22 mouse cellular contexts compared by ENCODE assay signal in the genomic region with DNA sequence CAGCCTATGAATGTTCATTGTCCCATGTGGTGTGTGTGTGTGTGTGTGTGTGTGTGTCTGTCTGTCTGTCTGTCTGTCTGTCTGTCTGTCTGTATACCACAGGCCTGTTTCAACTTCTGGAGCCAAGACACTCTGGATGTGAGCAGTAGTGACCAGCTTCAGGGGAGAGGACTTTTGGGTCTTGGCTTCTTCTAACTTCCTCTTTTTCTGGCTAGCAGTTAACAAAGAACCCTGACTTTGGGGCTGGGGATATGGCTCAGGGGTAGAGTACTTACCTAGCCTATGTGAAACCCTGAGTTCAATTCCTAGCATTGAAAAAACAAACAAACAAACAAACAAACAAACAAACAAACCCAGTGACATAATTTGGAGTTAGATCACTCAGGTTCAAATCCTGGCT. TPM values are rescaled to one million over a fixed set of nuclear protein-coding genes. Genes with fewer than 3 reads are reported as not detected.
A peak's percentile ranks its signal among the peaks of the same experiment; 100 is the strongest.
DNase-seq lines count a peak whose midpoint lies in the region; ATAC-seq and TF ChIP-seq lines count a peak whose summit lies in the region.
"Had no signal": no experiment of that assay in that cellular context is flagged by ENCODE, and none has a peak within 500 bp of the region (broad histone marks: within the 10 kb centered on the region; RNA-seq: fewer than 3 reads in every experiment).

No protein-coding gene starts in this region.

- no peaks in the 10 kb centered on the region for H3K27me3 ChIP-seq in MEL (ENCODE audit: control insufficient read depth in 1 of 2, insufficient read depth in 2 of 2, low read length in 2 of 2)
- H3K27me3 ChIP-seq: embryonic facial prominence, embryonic 12.5 days; hindbrain, embryonic 13.5 days; intestine, embryonic 15.5 days; midbrain, embryonic 12.5 days had no signal

- no peak for TF ChIP-seq CTCF in MEL (IDR thresholded peaks at IDR 0.05 in 2 of 3, conservative IDR thresholded peaks at IDR 0.05 in 1 of 3; ENCODE audit: control insufficient read depth in 1 of 3, insufficient read depth in 1 of 3, low read depth in 2 of 3, low read length in 3 of 3, poor library complexity in 1 of 3, severe bottlenecking in 1 of 3)

- TF ChIP-seq RAD21 in MEL (IDR thresholded peaks at IDR 0.05; ENCODE audit: low read depth, low read length) = no peak

- peak overlapping the region; percentile 44 for H3K27ac ChIP-seq in MEL (ENCODE audit: control insufficient read depth, low read depth, low read length)
- H3K27ac ChIP-seq: embryonic facial prominence, embryonic 12.5 days; hindbrain, embryonic 13.5 days; intestine, embryonic 15.5 days; midbrain, embryonic 12.5 days had no signal

- peak; percentile 27 for DNase-seq in layer of hippocampus, adult 9-11 months
- DNase-seq in layer of hippocampus, adult 9-10 months (ENCODE audit: low spot score) = no peak
- DNase-seq in MEL (ENCODE audit: low read depth, low spot score) = peak; percentile 73
- DNase-seq in gastrocnemius, postnatal 4 days (ENCODE audit: low spot score in 2 of 2) = no peak
- no peak for DNase-seq in kidney, adult 8-10 months
- DNase-seq: adrenal gland, postnatal 25 days; cerebellum, adult 8-10 months; gastrocnemius, postnatal 14 days; layer of hippocampus, postnatal 36 days; lung, embryonic 14.5 days; lung, postnatal 36 days; thymus, adult 18-20 months; thymus, postnatal 4 days had no signal

- H3K36me3 ChIP-seq in MEL (ENCODE audit: control insufficient read depth in 1 of 2, insufficient read depth in 2 of 2, low read length in 2 of 2) = peaks cover 0 to 19% of the 10 kb centered on the region in 2 experiments; a peak in 2 of 4 replicates
- H3K36me3 ChIP-seq: embryonic facial prominence, embryonic 12.5 days; hindbrain, embryonic 13.5 days; intestine, embryonic 15.5 days; midbrain, embryonic 12.5 days had no signal

- H3K4me1 ChIP-seq in MEL (ENCODE audit: control insufficient read depth in 1 of 2, insufficient read depth in 2 of 2, low read length in 2 of 2) = peaks cover 19 to 29% of the 10 kb centered on the region in 2 experiments
- H3K4me1 ChIP-seq: embryonic facial prominence, embryonic 12.5 days; hindbrain, embryonic 13.5 days; intestine, embryonic 15.5 days; midbrain, embryonic 12.5 days had no signal

- no peaks in the 10 kb centered on the region for H3K9me3 ChIP-seq in MEL (replicated peaks; ENCODE audit: insufficient read depth, low read length)
- H3K9me3 ChIP-seq: embryonic facial prominence, embryonic 12.5 days; hindbrain, embryonic 13.5 days; intestine, embryonic 15.5 days; midbrain, embryonic 12.5 days had no signal

- no peak for TF ChIP-seq POLR2A in MEL (IDR thresholded peaks at IDR 0.05; ENCODE audit: control insufficient read depth in 1 of 2, insufficient read depth in 1 of 2, low read depth in 1 of 2, low read length in 2 of 2, poor library complexity in 1 of 2)

- no peak overlapping the region for H3K4me3 ChIP-seq in MEL (ENCODE audit: control insufficient read depth in 1 of 2, insufficient read depth in 1 of 2, low read depth in 2 of 2, low read length in 2 of 2)
- H3K4me3 ChIP-seq: embryonic facial prominence, embryonic 12.5 days; erythroblast, embryonic 14.5 days; hindbrain, embryonic 13.5 days; intestine, embryonic 15.5 days; midbrain, embryonic 12.5 days had no signal

- TF ChIP-seq EP300 in MEL (IDR thresholded peaks at IDR 0.05; ENCODE audit: low read depth in 1 of 2, low read length in 2 of 2) = peak in 1 of 2 experiments; percentile 43; a peak in 1 of 4 replicates

- no peak overlapping the region for H3K9ac ChIP-seq in MEL (ENCODE audit: control insufficient read depth, low read depth, low read length, poor library complexity, severe bottlenecking)
- H3K9ac ChIP-seq: embryonic facial prominence, embryonic 12.5 days; hindbrain, embryonic 13.5 days; intestine, embryonic 15.5 days; lung, embryonic 14.5 days; midbrain, embryonic 12.5 days had no signal

- ATAC-seq in hematopoietic stem cell, adult 5-6 weeks (replicated peaks in 1 of 2; ENCODE audit: insufficient read depth in 1 of 2, low FRiP score in 2 of 2, low TSS enrichment in 1 of 2, low read depth in 1 of 2, poor library complexity in 2 of 2, severe bottlenecking in 2 of 2) = peak; percentile 30 to 54; a peak in 3 of 4 replicates
- ATAC-seq in neutrophil, adult 5-6 weeks (ENCODE audit: extremely low read depth, insufficient number of reproducible peaks, low FRiP score, poor library complexity, severe bottlenecking) = peak; percentile 30; the same call in 1 of the 2 replicates
- ATAC-seq in activated CD4-positive, CD25-positive, alpha-beta regulatory T cell, adult 4 months = no peak
- ATAC-seq: forebrain, embryonic 14.5 days; intestine, embryonic 15.5 days had no signal

- H3K79me2 ChIP-seq in MEL (ENCODE audit: control insufficient read depth, insufficient read depth, low read length, poor library complexity) = no peaks in the 10 kb centered on the region

TF ChIP-seq in MEL, 35 proteins besides CTCF, POLR2A, EP300 and RAD21:
- TF ChIP-seq NRF1 (IDR thresholded peaks at IDR 0.05; ENCODE audit: insufficient read depth, low read depth, low read length, poor library complexity, severe bottlenecking) (no peak), GABPA (IDR thresholded peaks at IDR 0.05; ENCODE audit: low read depth, low read length) (no peak), TBP (IDR thresholded peaks at IDR 0.05; ENCODE audit: low read depth, low read length) (0 out of 2 replicates have a peak, but pooled peaks have one; percentile 44), ETS1 (IDR thresholded peaks at IDR 0.05; ENCODE audit: low read depth, low read length) (peak; percentile 30; the same call in 1 of the 2 replicates), ZMIZ1 (IDR thresholded peaks at IDR 0.05; ENCODE audit: low read depth, low read length) (no peak), JUND (IDR thresholded peaks at IDR 0.05; ENCODE audit: low read depth, low read length) (no peak), POLR2AphosphoS5 (IDR thresholded peaks at IDR 0.05; ENCODE audit: borderline replicate concordance, low read depth, low read length) (no peak)

RNA-seq across cellular contexts. Expression of gene Plcg2, which starts 44.9 kb away (rescaled TPM):
- 19.0 and 21.0 TPM in 2 replicates for total RNA-seq in MEL (2012; rRNA removed)
- polyA plus RNA-seq in MEL (2012; ENCODE audit: insufficient read depth in 1 of 2, insufficient read length in 2 of 2, low read depth in 1 of 2, low replicate concordance in 2 of 2, missing spikeins in 1 of 2) = 10 to 100 TPM; 23.3 to 78.7 TPM
- 121 and 137 TPM in 2 replicates for total RNA-seq in hematopoietic stem cell, adult 5-6 weeks (2017)
- 220 and 238 TPM in 2 replicates for total RNA-seq in neutrophil, adult 5-6 weeks (2017)
- 1 to 10 TPM in 1 of 2 experiments, not detected in 1; 1.1 TPM for polyA plus RNA-seq in activated CD4-positive, CD25-positive, alpha-beta regulatory T cell, adult 4 months (2017; shearing (Covaris generic))
- 1 to 10 TPM; 2.1 to 2.4 TPM for total RNA-seq in gastrocnemius, postnatal 4 days (2021)

Comparison
In these comparisons a context has a peak if more than half of its experiments do, and no peak if none do; other contexts are left out.
1. DNase-seq: peak in layer of hippocampus, adult 9-11 months (single experiment) and MEL (single experiment); none in layer of hippocampus, adult 9-10 months (single experiment), gastrocnemius, postnatal 4 days (0 of 2) and kidney, adult 8-10 months (0 of 2).